Mouse (Mus musculus): ENCODE measurements around the gene Csmd2. TPM values are rescaled to one million over a fixed set of nuclear protein-coding genes. Genes with fewer than 3 reads are reported as not detected.

The Csmd2 gene
- polyA plus RNA-seq, 2 experiments = 0.22 to 0.33 TPM

- Histone ChIP-seq H3K9me3 (ENCODE audit: control insufficient read depth, low read length) (no peaks in the 10 kb centered on the region), H3K4me2 (replicated peaks; ENCODE audit: low read depth, low read length, severe bottlenecking) (no peak overlapping the region), H3K27ac (replicated peaks; ENCODE audit: low read depth, low read length) (no peak overlapping the region), H3K4me3 (replicated peaks; ENCODE audit: low read length) (no peak overlapping the region), H3K27me3 (ENCODE audit: control insufficient read depth, insufficient read depth, low read length) (no peaks in the 10 kb centered on the region), H3K36me3 (ENCODE audit: control insufficient read depth, insufficient read depth, low read length) (no peaks in the 10 kb centered on the region), H3K9ac (ENCODE audit: low read depth, low read length, severe bottlenecking) (no peak overlapping the region), H3K4me1 (ENCODE audit: control insufficient read depth, insufficient read depth, low read length) (no peaks in the 10 kb centered on the region)
- TF ChIP-seq POLR2A (IDR thresholded peaks at IDR 0.05; ENCODE audit: borderline replicate concordance, extremely low read depth, insufficient read depth, insufficient read length) = no peak
- 88% methylated on average over 4 of the region's 4 CpGs for WGBS
- no peak for ATAC-seq (ENCODE audit: low FRiP score, low read depth)
- DNase-seq (ENCODE audit: low spot score) = no peak
Measured at GRCm38 (mm10) chr4:128131666-128132065, 144.0 kb downstream of the Csmd2 start.

DNA sequence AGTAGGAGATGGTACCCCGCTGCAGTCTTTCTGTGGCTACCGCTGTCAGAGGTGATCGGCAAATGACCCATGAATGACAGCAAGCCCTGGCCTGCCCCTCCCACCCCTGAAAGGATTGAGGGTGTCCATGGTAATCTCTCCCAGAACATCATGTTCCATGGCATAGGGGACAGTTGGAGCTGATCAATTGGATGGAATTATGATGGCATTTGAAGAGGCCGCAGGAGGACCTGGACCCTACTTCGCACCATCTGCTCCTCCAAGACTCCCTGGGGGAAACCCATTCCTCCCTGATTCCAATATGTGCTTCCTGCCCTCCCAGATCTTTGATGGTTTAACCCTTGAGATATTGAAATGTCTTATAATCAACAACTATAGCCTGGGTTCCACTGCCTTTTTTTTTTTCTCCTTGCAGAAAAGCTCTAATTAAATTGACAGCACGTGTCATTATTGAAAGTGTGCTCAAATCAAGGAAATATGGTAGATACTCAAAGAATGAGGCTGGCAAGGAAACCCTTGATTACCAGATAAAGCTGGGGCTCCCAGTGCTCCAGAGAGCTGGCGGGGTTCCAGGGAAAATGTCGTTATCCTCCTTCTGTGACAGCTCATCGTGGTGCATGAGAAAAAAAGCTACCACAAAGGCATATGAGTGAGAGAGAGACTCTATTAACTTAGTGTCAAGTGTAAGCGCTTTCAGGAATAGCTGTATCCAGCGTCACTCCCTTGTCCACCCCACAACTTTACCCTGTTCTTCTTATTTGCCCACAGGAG lies 145.4 kb downstream of the Csmd2 start:
- no peak for ATAC-seq (ENCODE audit: low FRiP score, low read depth)
- no peak overlapping the region for H3K4me2 ChIP-seq (replicated peaks; ENCODE audit: low read depth, low read length, severe bottlenecking)
- no peak for DNase-seq (ENCODE audit: low spot score)
- H3K36me3 ChIP-seq (ENCODE audit: control insufficient read depth, insufficient read depth, low read length) = no peaks in the 10 kb centered on the region
- H3K4me1 ChIP-seq (ENCODE audit: control insufficient read depth, insufficient read depth, low read length) = no peaks in the 10 kb centered on the region
- H3K9me3 ChIP-seq (ENCODE audit: control insufficient read depth, low read length) = no peaks in the 10 kb centered on the region
- TF ChIP-seq POLR2A (IDR thresholded peaks at IDR 0.05; ENCODE audit: borderline replicate concordance, extremely low read depth, insufficient read depth, insufficient read length) = no peak
- no peak overlapping the region for H3K27ac ChIP-seq (replicated peaks; ENCODE audit: low read depth, low read length)
- 74% methylated on average over 11 of the region's 11 CpGs for WGBS
- no peaks in the 10 kb centered on the region for H3K27me3 ChIP-seq (ENCODE audit: control insufficient read depth, insufficient read depth, low read length)
- H3K4me3 ChIP-seq (replicated peaks; ENCODE audit: low read length) = no peak overlapping the region
- H3K9ac ChIP-seq (ENCODE audit: low read depth, low read length, severe bottlenecking) = no peak overlapping the region

DNA sequence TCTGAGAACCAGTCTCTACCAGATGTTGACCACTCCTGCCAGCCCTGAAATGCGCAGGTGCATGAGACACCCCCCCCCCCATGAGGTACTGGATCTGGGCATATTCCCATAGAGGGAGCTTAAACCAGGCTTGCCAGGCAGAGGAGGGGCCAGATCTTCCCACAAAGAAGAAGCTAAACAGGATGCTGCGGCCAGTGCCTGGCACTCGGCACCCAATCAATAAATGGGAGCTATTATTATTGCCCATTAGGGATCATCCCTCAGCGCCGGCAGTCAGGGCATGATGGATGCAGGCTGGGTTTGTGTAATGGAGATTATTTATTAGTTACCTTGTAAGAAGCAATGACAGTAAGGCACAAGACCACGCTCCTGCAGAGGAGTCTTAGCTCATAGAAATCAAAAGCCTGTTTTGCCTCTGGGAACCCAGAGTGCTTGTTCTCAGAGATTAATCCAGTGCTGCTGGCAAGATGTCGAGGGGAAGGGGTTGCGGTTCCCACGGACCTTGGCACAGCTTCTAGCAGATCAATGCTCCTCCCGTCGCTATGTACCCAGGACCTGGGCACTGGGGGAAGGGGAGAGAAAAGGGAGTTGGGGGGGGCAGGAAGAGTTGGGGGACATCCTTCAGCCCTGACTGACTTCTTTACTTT lies 146.8 kb downstream of the Csmd2 start:
- Histone ChIP-seq H3K9me3 (ENCODE audit: control insufficient read depth, low read length) (no peaks in the 10 kb centered on the region), H3K36me3 (ENCODE audit: control insufficient read depth, insufficient read depth, low read length) (no peaks in the 10 kb centered on the region), H3K4me3 (replicated peaks; ENCODE audit: low read length) (no peak overlapping the region), H3K27me3 (ENCODE audit: control insufficient read depth, insufficient read depth, low read length) (no peaks in the 10 kb centered on the region), H3K4me1 (ENCODE audit: control insufficient read depth, insufficient read depth, low read length) (no peaks in the 10 kb centered on the region), H3K9ac (ENCODE audit: low read depth, low read length, severe bottlenecking) (no peak overlapping the region), H3K4me2 (replicated peaks; ENCODE audit: low read depth, low read length, severe bottlenecking) (no peak overlapping the region), H3K27ac (replicated peaks; ENCODE audit: low read depth, low read length) (no peak overlapping the region)
- WGBS = 78% methylated on average over 11 of the region's 11 CpGs
- TF ChIP-seq POLR2A (IDR thresholded peaks at IDR 0.05; ENCODE audit: borderline replicate concordance, extremely low read depth, insufficient read depth, insufficient read length) = no peak
- ATAC-seq (ENCODE audit: low FRiP score, low read depth) = no peak
- DNase-seq (ENCODE audit: low spot score) = no peak

DNA sequence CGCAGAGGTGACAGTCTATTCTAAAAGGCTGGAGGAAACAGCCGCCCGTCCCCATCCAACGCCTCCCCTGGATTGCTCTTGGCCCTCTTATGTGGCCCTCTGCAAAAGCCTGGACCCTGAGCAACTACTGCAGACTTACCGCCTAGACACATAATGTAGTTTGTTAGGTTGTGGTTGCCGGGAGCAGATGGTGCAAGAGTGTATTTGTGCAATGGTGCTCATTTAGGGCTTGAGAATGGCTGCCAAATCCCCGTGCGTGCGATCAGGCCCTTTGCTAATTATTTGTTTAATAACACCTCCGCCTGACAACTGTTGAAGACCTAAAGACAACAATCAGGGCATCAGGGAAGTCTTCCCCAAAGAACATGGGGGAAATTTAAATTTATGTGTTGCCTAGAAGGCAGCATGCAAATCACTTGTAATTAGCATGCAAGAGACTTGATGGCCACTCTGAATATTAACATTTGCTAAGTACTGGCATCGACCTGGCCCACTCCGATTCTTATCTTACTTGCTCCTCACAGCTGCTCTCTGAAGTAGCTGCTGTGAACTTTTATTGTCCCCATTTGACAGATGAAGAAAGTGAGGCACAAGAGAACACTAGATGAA lies 147.5 kb downstream of the Csmd2 start:
- no peaks in the 10 kb centered on the region for H3K4me1 ChIP-seq (ENCODE audit: control insufficient read depth, insufficient read depth, low read length)
- 68% methylated on average over 12 of the region's 12 CpGs for WGBS
- DNase-seq (ENCODE audit: low spot score) (no peak), ATAC-seq (ENCODE audit: low FRiP score, low read depth) (no peak)
- H3K4me3 ChIP-seq (replicated peaks; ENCODE audit: low read length) = no peak overlapping the region
- H3K27me3 ChIP-seq (ENCODE audit: control insufficient read depth, insufficient read depth, low read length) = no peaks in the 10 kb centered on the region
- no peaks in the 10 kb centered on the region for H3K36me3 ChIP-seq (ENCODE audit: control insufficient read depth, insufficient read depth, low read length)
- H3K9me3 ChIP-seq (ENCODE audit: control insufficient read depth, low read length) = no peaks in the 10 kb centered on the region
- no peak overlapping the region for H3K9ac ChIP-seq (ENCODE audit: low read depth, low read length, severe bottlenecking)
- no peak overlapping the region for H3K4me2 ChIP-seq (replicated peaks; ENCODE audit: low read depth, low read length, severe bottlenecking)
- H3K27ac ChIP-seq (replicated peaks; ENCODE audit: low read depth, low read length) = no peak overlapping the region
- no peak for TF ChIP-seq POLR2A (IDR thresholded peaks at IDR 0.05; ENCODE audit: borderline replicate concordance, extremely low read depth, insufficient read depth, insufficient read length)

GRCm38 (mm10) chr4:128139991-128140390 lies 152.3 kb downstream of the Csmd2 start:
- Histone ChIP-seq H3K4me2 (replicated peaks; ENCODE audit: low read depth, low read length, severe bottlenecking) (no peak overlapping the region), H3K9ac (ENCODE audit: low read depth, low read length, severe bottlenecking) (no peak overlapping the region), H3K9me3 (ENCODE audit: control insufficient read depth, low read length) (no peaks in the 10 kb centered on the region), H3K4me3 (replicated peaks; ENCODE audit: low read length) (no peak overlapping the region), H3K27me3 (ENCODE audit: control insufficient read depth, insufficient read depth, low read length) (no peaks in the 10 kb centered on the region), H3K27ac (replicated peaks; ENCODE audit: low read depth, low read length) (no peak overlapping the region), H3K4me1 (ENCODE audit: control insufficient read depth, insufficient read depth, low read length) (no peaks in the 10 kb centered on the region), H3K36me3 (ENCODE audit: control insufficient read depth, insufficient read depth, low read length) (no peaks in the 10 kb centered on the region)
- WGBS = 51% methylated on average over 2 of the region's 2 CpGs
- ATAC-seq (ENCODE audit: low FRiP score, low read depth) = no peak
- no peak for DNase-seq (ENCODE audit: low spot score)
- no peak for TF ChIP-seq POLR2A (IDR thresholded peaks at IDR 0.05; ENCODE audit: borderline replicate concordance, extremely low read depth, insufficient read depth, insufficient read length)

All from limb, embryonic 14.5 days (tissue).